Mouse (Mus musculus): ENCODE results near the gene Gm20521. TPM values are rescaled to one million over a fixed set of nuclear protein-coding genes. Genes with fewer than 3 reads are reported as not detected.

The Gm20521 gene
- polyA plus RNA-seq (2014; fragmentation: Nextera tagmentation; extraction: Ambion mirVana), result not detected in 2 replicates

- under 1% methylated on average over 27 of the region's 27 CpGs for WGBS
- H3K4me2 ChIP-seq (ENCODE audit: low read length), result peak within 1 kb of the TSS; percentile 74
- peak within 1 kb of the TSS; percentile 68 for H3K4me3 ChIP-seq (replicated peaks; ENCODE audit: low read depth, low read length)
- 0 out of 2 replicates have a peak, but pooled peaks cover 13% of the 10 kb centered on the region for H3K36me3 ChIP-seq (ENCODE audit: control insufficient read depth, insufficient read depth, low read length)
- H3K27me3 ChIP-seq (ENCODE audit: control insufficient read depth, insufficient read depth, low read length), result no peaks in the 10 kb centered on the region
- ATAC-seq (ENCODE audit: low FRiP score, low TSS enrichment) (peak; percentile 86), DNase-seq (peak; percentile 90)
- peaks cover 16% of the 10 kb centered on the region for H3K4me1 ChIP-seq (ENCODE audit: control insufficient read depth, insufficient read depth, low read length)
- H3K9ac ChIP-seq (replicated peaks; ENCODE audit: low read length), result peak within 1 kb of the TSS; percentile 84
- peak within 1 kb of the TSS; percentile 90 for H3K27ac ChIP-seq (replicated peaks; ENCODE audit: low read depth, low read length)
- no peaks in the 10 kb centered on the region for H3K9me3 ChIP-seq (ENCODE audit: control insufficient read depth, low read length)
These were observed at the start of gene Gm20521, which contains the start of gene Bcl2l2 for GRCm38 (mm10) chr14:54883154-54884021. Gene Gm20521 (plus strand): TSS chr14:54883441. Gene Bcl2l2 (plus strand): TSS chr14:54883377.

DNA sequence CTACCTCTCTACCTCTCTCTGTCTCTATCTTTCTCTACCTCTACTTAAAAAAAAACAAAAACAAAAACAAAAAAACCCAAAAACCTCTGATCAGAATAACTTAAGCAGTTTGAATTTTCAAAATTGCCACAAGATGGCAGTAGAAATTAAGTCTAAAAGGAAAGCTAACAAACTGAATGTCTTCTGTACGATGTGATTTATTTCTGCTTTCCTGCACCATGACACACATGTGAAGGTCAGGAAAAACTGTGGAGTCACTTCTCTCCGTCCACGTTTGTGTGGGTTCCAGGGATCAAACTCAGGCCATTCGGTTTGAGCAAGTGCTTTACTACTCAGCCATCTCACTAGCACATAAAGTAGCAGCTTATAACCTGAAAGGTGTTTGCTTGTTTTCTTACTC is 39.8 kb upstream of the Gm20521 start:
- WGBS, result 7% methylated on average over 4 of the region's 4 CpGs

DNA sequence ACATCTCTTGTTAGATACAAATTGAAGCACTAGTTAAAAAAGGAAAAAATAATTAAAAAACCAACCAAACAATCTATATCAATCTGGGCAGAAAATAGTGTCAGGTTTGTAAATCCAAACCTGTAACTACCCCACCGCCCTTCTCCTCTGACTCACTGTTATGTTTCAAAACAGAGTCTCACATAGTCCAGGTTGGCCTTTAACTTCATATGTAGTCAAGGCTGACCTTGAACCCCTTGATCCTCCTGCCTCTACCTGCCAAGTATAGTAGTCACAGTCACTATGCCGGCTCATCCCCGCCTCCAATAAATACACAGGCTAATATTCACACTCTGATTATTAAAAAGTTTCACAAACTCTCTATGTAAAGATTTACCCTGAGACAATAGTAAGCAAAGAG is 27.5 kb upstream of the Gm20521 start:
- Histone ChIP-seq H3K9me3 (ENCODE audit: control insufficient read depth, low read length) (no peaks in the 10 kb centered on the region), H3K27me3 (ENCODE audit: control insufficient read depth, insufficient read depth, low read length) (no peaks in the 10 kb centered on the region), H3K4me3 (replicated peaks; ENCODE audit: low read depth, low read length) (no peak overlapping the region), H3K4me1 (ENCODE audit: control insufficient read depth, insufficient read depth, low read length) (no peaks in the 10 kb centered on the region), H3K9ac (replicated peaks; ENCODE audit: low read length) (no peak overlapping the region), H3K36me3 (ENCODE audit: control insufficient read depth, insufficient read depth, low read length) (peaks cover 22% of the 10 kb centered on the region; the same call in 1 of the 2 replicates), H3K4me2 (ENCODE audit: low read length) (no peak overlapping the region), H3K27ac (replicated peaks; ENCODE audit: low read depth, low read length) (no peak overlapping the region)
- 96% methylated on average over 3 of the region's 3 CpGs for WGBS
- ATAC-seq (ENCODE audit: low FRiP score, low TSS enrichment) (no peak), DNase-seq (no peak)

More for the DNA sequence above, 39.8 kb upstream of the Gm20521 start:
- Histone ChIP-seq H3K27ac (replicated peaks; ENCODE audit: low read depth, low read length) (no peak overlapping the region), H3K36me3 (ENCODE audit: control insufficient read depth, insufficient read depth, low read length) (no peaks in the 10 kb centered on the region), H3K27me3 (ENCODE audit: control insufficient read depth, insufficient read depth, low read length) (no peaks in the 10 kb centered on the region), H3K9me3 (ENCODE audit: control insufficient read depth, low read length) (no peaks in the 10 kb centered on the region), H3K4me1 (ENCODE audit: control insufficient read depth, insufficient read depth, low read length) (no peaks in the 10 kb centered on the region), H3K4me3 (replicated peaks; ENCODE audit: low read depth, low read length) (no peak overlapping the region), H3K9ac (replicated peaks; ENCODE audit: low read length) (no peak overlapping the region), H3K4me2 (ENCODE audit: low read length) (no peak overlapping the region)
- ATAC-seq (ENCODE audit: low FRiP score, low TSS enrichment) (no peak), DNase-seq (peak; percentile 85)

DNA sequence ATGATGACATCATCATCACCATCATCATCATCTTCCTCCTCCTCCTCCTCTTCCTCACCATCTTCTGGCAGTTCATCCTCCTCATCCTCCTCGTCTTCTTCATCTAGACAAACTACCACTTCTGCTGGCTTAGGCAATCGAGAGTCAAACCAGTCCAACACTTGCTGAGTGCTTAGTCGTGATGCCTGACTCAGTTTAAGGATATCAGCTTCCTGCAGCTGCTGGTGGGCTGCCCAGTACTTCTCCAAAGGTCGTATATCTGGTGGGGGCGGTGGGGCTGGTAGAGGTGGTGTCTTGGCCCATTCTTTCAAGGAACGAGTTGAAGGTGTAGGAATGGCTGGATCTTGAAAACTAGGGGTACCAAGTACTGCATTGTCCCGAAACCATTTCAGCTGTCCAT is 26.5 kb upstream of the Gm20521 start:
- H3K36me3 ChIP-seq (ENCODE audit: control insufficient read depth, insufficient read depth, low read length), result peaks cover 22% of the 10 kb centered on the region; the same call in 1 of the 2 replicates
- H3K4me1 ChIP-seq (ENCODE audit: control insufficient read depth, insufficient read depth, low read length), result no peaks in the 10 kb centered on the region
- H3K4me3 ChIP-seq (replicated peaks; ENCODE audit: low read depth, low read length), result no peak overlapping the region
- 91% methylated on average over 7 of the region's 7 CpGs for WGBS
- ATAC-seq (ENCODE audit: low FRiP score, low TSS enrichment) (no peak), DNase-seq (no peak)
- H3K27ac ChIP-seq (replicated peaks; ENCODE audit: low read depth, low read length), result no peak overlapping the region
- H3K27me3 ChIP-seq (ENCODE audit: control insufficient read depth, insufficient read depth, low read length), result no peaks in the 10 kb centered on the region
- H3K9me3 ChIP-seq (ENCODE audit: control insufficient read depth, low read length), result no peaks in the 10 kb centered on the region
- H3K4me2 ChIP-seq (ENCODE audit: low read length), result no peak overlapping the region
- H3K9ac ChIP-seq (replicated peaks; ENCODE audit: low read length), result no peak overlapping the region

DNA sequence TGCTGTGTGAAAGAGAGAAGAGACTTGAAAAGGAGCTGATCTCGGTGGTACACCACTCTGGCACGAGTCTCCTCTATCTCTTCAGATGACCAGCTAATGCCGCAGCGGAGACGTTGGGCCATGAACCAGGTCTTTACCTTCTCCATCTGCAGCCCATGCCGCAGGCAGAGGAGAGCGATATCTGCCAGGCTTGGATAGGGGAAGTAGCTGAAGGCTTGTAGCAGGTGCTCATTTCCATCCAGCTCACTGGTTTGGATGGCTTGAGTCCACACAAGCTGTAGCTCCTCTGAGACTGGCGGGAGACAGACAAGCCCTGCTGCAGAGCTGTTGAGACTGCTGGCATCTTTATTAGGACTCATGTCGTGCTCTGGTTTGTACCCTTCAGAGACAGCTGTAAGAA is 25.4 kb upstream of the Gm20521 start:
- DNase-seq, result no peak
- Histone ChIP-seq H3K36me3 (ENCODE audit: control insufficient read depth, insufficient read depth, low read length) (peaks cover 22% of the 10 kb centered on the region; the same call in 1 of the 2 replicates), H3K9me3 (ENCODE audit: control insufficient read depth, low read length) (no peaks in the 10 kb centered on the region), H3K9ac (replicated peaks; ENCODE audit: low read length) (no peak overlapping the region), H3K27ac (replicated peaks; ENCODE audit: low read depth, low read length) (no peak overlapping the region), H3K27me3 (ENCODE audit: control insufficient read depth, insufficient read depth, low read length) (no peaks in the 10 kb centered on the region), H3K4me3 (replicated peaks; ENCODE audit: low read depth, low read length) (no peak overlapping the region), H3K4me2 (ENCODE audit: low read length) (no peak overlapping the region), H3K4me1 (ENCODE audit: control insufficient read depth, insufficient read depth, low read length) (no peaks in the 10 kb centered on the region)
- no peak for ATAC-seq (ENCODE audit: low FRiP score, low TSS enrichment)
- WGBS, result 89% methylated on average over 9 of the region's 9 CpGs

DNA sequence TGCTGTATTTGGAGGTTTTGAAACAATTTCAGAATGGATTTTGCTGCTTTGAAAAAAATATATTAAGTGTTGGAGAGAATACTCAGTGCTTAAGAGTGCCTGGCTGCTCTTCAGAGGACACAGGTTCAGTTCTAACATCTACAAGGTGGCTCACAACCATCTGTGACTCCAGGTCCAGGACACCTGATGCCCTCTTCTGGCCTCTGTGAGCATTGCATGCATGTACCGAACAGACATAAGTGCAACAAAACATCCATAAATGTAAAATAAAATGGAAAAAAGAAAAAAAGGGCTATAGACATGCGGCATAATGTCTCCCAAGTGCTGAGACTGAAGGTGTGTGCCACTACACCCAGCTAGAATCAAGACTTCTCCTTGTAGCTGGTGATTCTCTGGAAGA is 22.7 kb upstream of the Gm20521 start:
- no peak overlapping the region for H3K4me3 ChIP-seq (replicated peaks; ENCODE audit: low read depth, low read length)
- H3K36me3 ChIP-seq (ENCODE audit: control insufficient read depth, insufficient read depth, low read length), result peaks cover 15% of the 10 kb centered on the region; the same call in 1 of the 2 replicates
- no peak overlapping the region for H3K4me2 ChIP-seq (ENCODE audit: low read length)
- peak; percentile 79 for DNase-seq
- WGBS, result 39% methylated on average over 2 of the region's 2 CpGs
- no peak overlapping the region for H3K9ac ChIP-seq (replicated peaks; ENCODE audit: low read length)
- peaks cover 4% of the 10 kb centered on the region for H3K4me1 ChIP-seq (ENCODE audit: control insufficient read depth, insufficient read depth, low read length)
- no peak for ATAC-seq (ENCODE audit: low FRiP score, low TSS enrichment)
- H3K9me3 ChIP-seq (ENCODE audit: control insufficient read depth, low read length), result no peaks in the 10 kb centered on the region
- no peaks in the 10 kb centered on the region for H3K27me3 ChIP-seq (ENCODE audit: control insufficient read depth, insufficient read depth, low read length)
- H3K27ac ChIP-seq (replicated peaks; ENCODE audit: low read depth, low read length), result no peak overlapping the region

GRCm38 (mm10) chr14:54863501-54864312 is 19.5 kb upstream of the Gm20521 start:
- peak overlapping the region; percentile 92 for H3K9ac ChIP-seq (replicated peaks; ENCODE audit: low read length)
- H3K9me3 ChIP-seq (ENCODE audit: control insufficient read depth, low read length), result no peaks in the 10 kb centered on the region
- H3K4me1 ChIP-seq (ENCODE audit: control insufficient read depth, insufficient read depth, low read length), result peaks cover 4% of the 10 kb centered on the region
- peak overlapping the region; percentile 96 for H3K4me3 ChIP-seq (replicated peaks; ENCODE audit: low read depth, low read length)
- H3K4me2 ChIP-seq (ENCODE audit: low read length), result peak overlapping the region; percentile 85
- DNase-seq, result peak; percentile 96
- WGBS, result under 1% methylated on average over 56 of the region's 56 CpGs
- peak; percentile 100 for ATAC-seq (ENCODE audit: low FRiP score, low TSS enrichment)
- H3K27ac ChIP-seq (replicated peaks; ENCODE audit: low read depth, low read length), result peak overlapping the region; percentile 76
- H3K27me3 ChIP-seq (ENCODE audit: control insufficient read depth, insufficient read depth, low read length), result no peaks in the 10 kb centered on the region
- no peaks in the 10 kb centered on the region for H3K36me3 ChIP-seq (ENCODE audit: control insufficient read depth, insufficient read depth, low read length)

DNA sequence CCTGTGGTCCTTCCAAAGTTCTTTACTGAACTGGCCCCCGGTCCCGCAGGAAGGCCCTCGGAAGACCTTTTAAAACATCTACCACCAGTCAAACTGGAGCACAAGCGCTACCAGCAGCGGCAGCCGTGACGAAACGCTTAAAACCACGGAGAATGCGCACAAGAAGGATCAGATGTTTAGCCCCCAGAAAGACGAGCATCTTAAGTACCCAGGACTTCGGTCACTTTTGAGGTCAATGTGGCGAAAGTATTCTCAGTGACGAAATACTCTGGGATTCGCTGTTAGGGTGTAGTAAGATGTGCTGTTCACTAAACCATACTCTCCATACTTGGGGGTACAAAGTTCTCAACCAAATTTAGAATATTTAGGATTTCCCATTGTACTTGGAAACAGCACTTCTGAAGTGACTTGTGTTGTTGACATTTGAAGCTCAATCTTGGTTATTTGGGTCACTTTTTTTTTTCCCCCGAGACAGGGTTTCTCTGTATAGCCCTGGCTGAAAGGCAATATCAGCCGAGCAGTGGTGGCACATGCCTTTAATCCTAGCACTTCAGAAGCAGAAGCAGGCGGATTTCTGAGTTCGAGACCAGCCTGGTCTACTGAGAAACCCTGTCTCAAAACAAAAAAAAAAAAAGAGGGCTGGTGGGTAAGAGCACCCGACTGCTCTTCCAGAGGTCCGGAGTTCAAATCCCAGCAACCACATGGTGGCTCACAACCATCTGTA is 18.8 kb upstream of the Gm20521 start:
- Histone ChIP-seq H3K9ac (replicated peaks; ENCODE audit: low read length) (peak overlapping the region; percentile 92), H3K27ac (replicated peaks; ENCODE audit: low read depth, low read length) (peak overlapping the region; percentile 76), H3K4me1 (ENCODE audit: control insufficient read depth, insufficient read depth, low read length) (peaks cover 4% of the 10 kb centered on the region), H3K4me3 (replicated peaks; ENCODE audit: low read depth, low read length) (peak overlapping the region; percentile 96), H3K36me3 (ENCODE audit: control insufficient read depth, insufficient read depth, low read length) (no peaks in the 10 kb centered on the region), H3K4me2 (ENCODE audit: low read length) (peak overlapping the region; percentile 85), H3K27me3 (ENCODE audit: control insufficient read depth, insufficient read depth, low read length) (no peaks in the 10 kb centered on the region), H3K9me3 (ENCODE audit: control insufficient read depth, low read length) (no peaks in the 10 kb centered on the region)
- ATAC-seq (ENCODE audit: low FRiP score, low TSS enrichment) (peak; percentile 18; the same call in 1 of the 2 replicates), DNase-seq (no peak)
- WGBS, result 17% methylated on average over 21 of the region's 21 CpGs

Measured in midbrain, embryonic 14.5 days (tissue).